11 mouse cellular contexts compared by ENCODE assay signal in genomic region chr4:117409144-117410048, GRCm38 (mm10).
A peak's percentile ranks its signal among the peaks of the same experiment; 100 is the strongest.
DNase-seq lines count a peak whose midpoint lies in the region; ATAC-seq and TF ChIP-seq lines count a peak whose summit lies in the region.
"Had no signal": no experiment of that assay in that cellular context is flagged by ENCODE, and none has a peak within 500 bp of the region (broad histone marks: within the 10 kb centered on the region; RNA-seq: fewer than 3 reads in every experiment).

No protein-coding gene starts in this region.

- no peak for TF ChIP-seq CTCF in forebrain, postnatal 0 days (IDR thresholded peaks at IDR 0.05; ENCODE audit: low read depth)

- no peaks in the 10 kb centered on the region for H3K36me3 ChIP-seq in forebrain, postnatal 0 days (ENCODE audit: insufficient read depth)
- H3K36me3 ChIP-seq in limb, embryonic 12.5 days, result no peaks in the 10 kb centered on the region
- H3K36me3 ChIP-seq: G1E; lung, embryonic 15.5 days had no signal

- 26% methylated on average over 14 of the region's 14 CpGs for WGBS in forebrain, postnatal 0 days
- WGBS in limb, embryonic 12.5 days, result 27% methylated on average over 14 of the region's 14 CpGs

- H3K4me3 ChIP-seq in forebrain, postnatal 0 days (ENCODE audit: low read depth, low read length), result no peak overlapping the region
- H3K4me3 ChIP-seq in limb, embryonic 12.5 days (replicated peaks), result no peak overlapping the region
- H3K4me3 ChIP-seq: lung, embryonic 15.5 days had no signal

- H3K27ac ChIP-seq in forebrain, postnatal 0 days (ENCODE audit: low read depth, low read length), result no peak overlapping the region
- peak overlapping the region; percentile 78 for H3K27ac ChIP-seq in limb, embryonic 12.5 days
- H3K27ac ChIP-seq: lung, embryonic 15.5 days had no signal

- no peaks in the 10 kb centered on the region for H3K9me3 ChIP-seq in forebrain, postnatal 0 days (ENCODE audit: low read length)
- no peaks in the 10 kb centered on the region for H3K9me3 ChIP-seq in limb, embryonic 12.5 days
- H3K9me3 ChIP-seq: G1E; lung, embryonic 15.5 days had no signal

- no peak overlapping the region for H3K4me2 ChIP-seq in forebrain, postnatal 0 days (ENCODE audit: low read depth)
- H3K4me2 ChIP-seq in limb, embryonic 12.5 days, result peak overlapping the region; percentile 25
- H3K4me2 ChIP-seq: lung, embryonic 15.5 days had no signal

- no peak overlapping the region for H3K9ac ChIP-seq in forebrain, postnatal 0 days
- H3K9ac ChIP-seq in limb, embryonic 12.5 days (replicated peaks), result 0 out of 2 replicates have a peak overlapping the region, but pooled peaks have one; percentile 12
- H3K9ac ChIP-seq: lung, embryonic 15.5 days had no signal

- H3K27me3 ChIP-seq in forebrain, postnatal 0 days (ENCODE audit: insufficient read depth, low read length), result no peaks in the 10 kb centered on the region
- no peaks in the 10 kb centered on the region for H3K27me3 ChIP-seq in limb, embryonic 12.5 days
- H3K27me3 ChIP-seq: lung, embryonic 15.5 days had no signal

- peaks cover 8% of the 10 kb centered on the region for H3K4me1 ChIP-seq in forebrain, postnatal 0 days (ENCODE audit: insufficient read depth)
- H3K4me1 ChIP-seq in limb, embryonic 12.5 days (replicated peaks), result peaks cover 71% of the 10 kb centered on the region
- H3K4me1 ChIP-seq: lung, embryonic 15.5 days had no signal

- DNase-seq in right cerebral cortex, postnatal 36 days (ENCODE audit: low spot score in 2 of 2), result peak; percentile 17 to 23
- DNase-seq in right cerebral cortex, postnatal 4 days, result no peak
- DNase-seq in forebrain, postnatal 0 days, result no peak
- no peak for DNase-seq in thymus, adult 18-20 months
- DNase-seq in lung, postnatal 14 days, result no peak
- no peak for DNase-seq in spleen, postnatal 36 days (ENCODE audit: low spot score in 2 of 2)
- DNase-seq in adrenal gland, postnatal 25 days, result no peak
- DNase-seq: kidney, postnatal 25 days had no signal

- ATAC-seq in forebrain, postnatal 0 days, result peak; percentile 42
- peak; percentile 34; the same call in 1 of the 2 replicates for ATAC-seq in limb, embryonic 12.5 days (ENCODE audit: insufficient number of reproducible peaks, insufficient read depth, low FRiP score, low TSS enrichment, low read depth)

Comparison
In these comparisons a context has a peak if more than half of its experiments do, and no peak if none do; other contexts are left out.
1. DNase-seq: peak in right cerebral cortex, postnatal 36 days (2 of 2); none in right cerebral cortex, postnatal 4 days (single experiment), forebrain, postnatal 0 days (single experiment), thymus, adult 18-20 months (0 of 2), lung, postnatal 14 days (single experiment), spleen, postnatal 36 days (0 of 2) and adrenal gland, postnatal 25 days (single experiment).